Mouse (Mus musculus) hindbrain, embryonic 11.5 days (tissue): Measurements from ENCODE around the gene Trim8. TPM values are rescaled to one million over a fixed set of nuclear protein-coding genes. Genes with fewer than 3 reads are reported as not detected.

Experiments used
- ATAC-seq: fragments of 200-750 bp; cut with Nextera tagmentation; 2 replicates; pipeline ENCODE4 v1.8.0; 2017; ENCODE audit warnings: mild to moderate bottlenecking, moderate TSS enrichment, moderate library complexity; ENCODE audit not compliant: low FRiP score
- DNase-seq: peaks from one replicate; pipeline ENCODE4 v3.0.0-alpha.2; 2015; ENCODE audit warnings: low spot score
- H3K27ac ChIP-seq: fragments of 300-500 bp; sonication (generic); 2 replicates; pipeline ENCODE4 v1.5.1; 2014; ENCODE audit warnings: mild to moderate bottlenecking, low read depth, low read length
- H3K27me3 ChIP-seq: fragments of 300-500 bp; sonication (generic); 2 replicates; pipeline ENCODE4 v1.6.1; 2014; ENCODE audit warnings: mild to moderate bottlenecking, low read length, moderate library complexity, mixed read lengths; ENCODE audit not compliant: control insufficient read depth, insufficient read depth
- H3K36me3 ChIP-seq: fragments of 300-500 bp; sonication (generic); 2 replicates; pipeline ENCODE4 v1.6.1; 2014; ENCODE audit warnings: mild to moderate bottlenecking, low read length, moderate library complexity, mixed read lengths; ENCODE audit not compliant: control insufficient read depth, insufficient read depth
- H3K4me1 ChIP-seq: fragments of 300-500 bp; sonication (generic); replicated peaks from 2 replicates; pipeline ENCODE4 v1.6.1; 2014; ENCODE audit warnings: low read length, mixed read lengths; ENCODE audit not compliant: control insufficient read depth, insufficient read depth
- H3K4me2 ChIP-seq: fragments of 300-500 bp; sonication (generic); replicated peaks from 2 replicates; pipeline ENCODE4 v1.6.1; 2014; ENCODE audit warnings: mild to moderate bottlenecking, low read depth, low read length
- H3K4me3 ChIP-seq: fragments of 300-500 bp; sonication (generic); 2 replicates; pipeline ENCODE4 v1.5.1; 2014; ENCODE audit warnings: low read depth, low read length
- H3K9ac ChIP-seq: fragments of 300-500 bp; sonication (generic); 2 replicates; pipeline ENCODE4 v1.6.1; 2014; ENCODE audit warnings: low read depth, low read length
- H3K9me3 ChIP-seq: fragments of 300-500 bp; sonication (generic); 2 replicates; pipeline ENCODE4 v1.6.1; 2016; ENCODE audit warnings: low read length; ENCODE audit not compliant: control insufficient read depth
- WGBS: fragments of 180-500 bp; shearing (Covaris S2); extraction: QIAGEN DNeasy Blood & Tissue Kit; methylation state at CpG from one replicate; pipeline ENCODE4 v1.1.7; 2014; 5-methylcytosine and 5-hydroxymethylcytosine counted together
- polyA plus RNA-seq: library from polyadenylated mRNA; unstranded; fragments of >200 nt; fragmentation: Nextera tagmentation; extraction: Ambion mirVana; gene quantifications from 2 replicates; pipeline ENCODE4 v1.2.1, GENCODE M21; 2014

Gene Trim8
- polyA plus RNA-seq, 1 experiment from 2014 or later = 30.6 TPM

GRCm38 (mm10) chr19:46534542-46535098, 33.1 kb downstream of the Trim8 start:
- H3K4me2 ChIP-seq = no peak overlapping the region
- no peaks in the 10 kb centered on the region for H3K36me3 ChIP-seq
- 32% methylated on average over 6 of the region's 6 CpGs for WGBS
- H3K4me3 ChIP-seq = no peak overlapping the region
- no peak overlapping the region for H3K9ac ChIP-seq
- ATAC-seq (no peak), DNase-seq (no peak)
- H3K27me3 ChIP-seq = no peaks in the 10 kb centered on the region
- peaks cover 35% of the 10 kb centered on the region for H3K4me1 ChIP-seq
- H3K27ac ChIP-seq = peak overlapping the region; percentile 24; the same call in 1 of the 2 replicates
- H3K9me3 ChIP-seq = no peaks in the 10 kb centered on the region

DNA sequence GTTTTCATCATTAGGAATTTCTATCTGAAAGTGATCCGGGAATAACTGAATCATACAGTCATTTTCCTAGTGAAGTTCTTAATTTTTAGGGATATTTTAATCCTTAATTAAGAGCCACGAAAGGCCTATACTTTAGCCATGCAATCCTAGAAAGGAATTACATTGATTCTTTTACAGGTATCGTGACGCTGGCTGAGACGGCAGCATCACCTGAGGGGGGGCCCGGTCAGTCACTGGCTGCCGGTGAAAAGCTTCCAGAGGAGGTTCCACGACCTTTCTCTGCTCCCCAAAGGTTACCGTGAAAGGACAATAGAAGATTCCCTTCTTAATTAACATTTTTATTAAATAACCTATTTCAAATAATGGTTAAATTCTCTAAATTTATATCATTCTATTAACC, 35.9 kb downstream of the Trim8 start:
- no peak overlapping the region for H3K9ac ChIP-seq
- H3K27ac ChIP-seq = no peak overlapping the region
- no peak for DNase-seq
- 88% methylated on average over 9 of the region's 9 CpGs for WGBS
- H3K4me2 ChIP-seq = no peak overlapping the region
- no peaks in the 10 kb centered on the region for H3K27me3 ChIP-seq
- H3K9me3 ChIP-seq = no peaks in the 10 kb centered on the region
- H3K36me3 ChIP-seq = 0 out of 2 replicates have a peak, but pooled peaks cover 2% of the 10 kb centered on the region
- no peak overlapping the region for H3K4me3 ChIP-seq
- no peak for ATAC-seq
- peaks cover 14% of the 10 kb centered on the region for H3K4me1 ChIP-seq

- H3K36me3 ChIP-seq = 0 out of 2 replicates have a peak, but pooled peaks cover 2% of the 10 kb centered on the region
- no peak overlapping the region for H3K9ac ChIP-seq
- H3K4me1 ChIP-seq = peaks cover 6% of the 10 kb centered on the region
- DNase-seq (no peak), ATAC-seq (no peak)
- H3K27ac ChIP-seq = no peak overlapping the region
- H3K27me3 ChIP-seq = no peaks in the 10 kb centered on the region
- H3K4me3 ChIP-seq = no peak overlapping the region
- 84% methylated on average over 6 of the region's 6 CpGs for WGBS
- no peak overlapping the region for H3K4me2 ChIP-seq
- H3K9me3 ChIP-seq = no peaks in the 10 kb centered on the region
Measured at GRCm38 (mm10) chr19:46538213-46538612, 36.7 kb downstream of the Trim8 start.

GRCm38 (mm10) chr19:46542750-46543149, 41.2 kb downstream of the Trim8 start:
- H3K27me3 ChIP-seq = no peaks in the 10 kb centered on the region
- ATAC-seq (no peak), DNase-seq (no peak)
- 0 out of 2 replicates have a peak, but pooled peaks cover 2% of the 10 kb centered on the region for H3K36me3 ChIP-seq
- H3K9ac ChIP-seq = no peak overlapping the region
- H3K9me3 ChIP-seq = no peaks in the 10 kb centered on the region
- no peak overlapping the region for H3K4me2 ChIP-seq
- 86% methylated on average over 8 of the region's 8 CpGs for WGBS
- no peaks in the 10 kb centered on the region for H3K4me1 ChIP-seq
- H3K27ac ChIP-seq = no peak overlapping the region
- no peak overlapping the region for H3K4me3 ChIP-seq

GRCm38 (mm10) chr19:46547565-46547964, 46.1 kb downstream of the Trim8 start:
- H3K4me1 ChIP-seq = no peaks in the 10 kb centered on the region
- H3K9me3 ChIP-seq = no peaks in the 10 kb centered on the region
- no peaks in the 10 kb centered on the region for H3K27me3 ChIP-seq
- H3K4me3 ChIP-seq = no peak overlapping the region
- peaks cover 12% of the 10 kb centered on the region; the same call in 1 of the 2 replicates for H3K36me3 ChIP-seq
- DNase-seq (no peak), ATAC-seq (no peak)
- no peak overlapping the region for H3K27ac ChIP-seq
- no peak overlapping the region for H3K4me2 ChIP-seq
- no peak overlapping the region for H3K9ac ChIP-seq
- 80% methylated on average over 6 of the region's 6 CpGs for WGBS

DNA sequence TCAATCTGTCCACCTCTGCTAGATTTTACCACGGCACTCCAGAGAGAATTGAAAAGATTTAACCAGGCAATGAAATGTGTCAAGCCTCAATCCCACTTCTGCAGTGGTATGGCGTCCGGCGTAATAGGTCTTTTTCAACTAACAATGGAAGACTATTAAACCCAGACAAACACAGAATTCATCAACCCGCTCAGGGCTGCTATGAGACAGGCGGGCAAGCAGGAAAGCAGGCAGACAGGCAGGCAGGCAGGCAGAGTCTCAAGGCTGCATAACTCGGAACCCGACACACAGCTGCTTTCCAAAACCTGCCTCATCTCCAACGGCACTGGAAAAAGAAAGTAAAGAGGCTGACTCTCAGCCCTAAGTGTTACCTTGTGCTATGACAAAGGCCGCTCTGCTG, 46.6 kb downstream of the Trim8 start:
- no peak for DNase-seq
- ATAC-seq = no peak
- 70% methylated on average over 10 of the region's 10 CpGs for WGBS
- Histone ChIP-seq H3K27ac (peak overlapping the region; percentile 51), H3K9ac (no peak overlapping the region), H3K9me3 (no peaks in the 10 kb centered on the region), H3K36me3 (peaks cover 12% of the 10 kb centered on the region; the same call in 1 of the 2 replicates), H3K4me2 (no peak overlapping the region), H3K4me3 (no peak overlapping the region), H3K27me3 (no peaks in the 10 kb centered on the region), H3K4me1 (no peaks in the 10 kb centered on the region)

DNA sequence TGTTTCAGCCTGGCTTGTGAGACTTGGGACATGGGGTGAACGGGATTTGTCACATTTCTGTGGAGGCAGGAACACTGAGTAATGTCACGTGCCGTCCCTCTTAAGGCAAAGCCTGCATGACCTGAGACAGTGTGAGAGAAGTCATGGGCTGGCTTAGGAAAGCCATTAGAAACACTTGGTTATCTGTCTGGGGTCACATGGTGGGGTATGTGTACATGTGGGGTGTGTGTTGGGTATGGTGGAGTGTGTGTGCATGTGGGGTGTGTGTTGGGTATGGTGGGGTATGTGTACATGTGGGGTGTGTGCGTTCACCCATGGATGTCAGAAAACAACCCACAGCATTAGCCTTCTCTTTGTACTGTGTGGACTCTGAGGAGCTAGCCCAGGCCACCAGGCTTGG, 48.9 kb downstream of the Trim8 start:
- WGBS = 95% methylated on average over 4 of the region's 4 CpGs
- peaks cover 12% of the 10 kb centered on the region; the same call in 1 of the 2 replicates for H3K36me3 ChIP-seq

GRCm38 (mm10) chr19:46552496-46552895, 51.0 kb downstream of the Trim8 start:
- Histone ChIP-seq H3K4me3 (no peak overlapping the region), H3K4me1 (no peaks in the 10 kb centered on the region), H3K27ac (no peak overlapping the region), H3K9me3 (no peaks in the 10 kb centered on the region), H3K9ac (no peak overlapping the region), H3K27me3 (no peaks in the 10 kb centered on the region), H3K36me3 (peaks cover 16% of the 10 kb centered on the region; the same call in 1 of the 2 replicates), H3K4me2 (no peak overlapping the region)
- ATAC-seq (no peak), DNase-seq (no peak)
- 83% methylated on average over 3 of the region's 4 CpGs for WGBS

More for the DNA sequence above, 48.9 kb downstream of the Trim8 start:
- Histone ChIP-seq H3K9me3 (no peaks in the 10 kb centered on the region), H3K4me3 (no peak overlapping the region), H3K4me2 (no peak overlapping the region), H3K27me3 (no peaks in the 10 kb centered on the region), H3K4me1 (no peaks in the 10 kb centered on the region), H3K27ac (no peak overlapping the region), H3K9ac (no peak overlapping the region)
- ATAC-seq (no peak), DNase-seq (no peak)

- 87% methylated on average over 11 of the region's 11 CpGs for WGBS
- H3K36me3 ChIP-seq = peaks cover 16% of the 10 kb centered on the region; the same call in 1 of the 2 replicates
- no peak for ATAC-seq
Measured at GRCm38 (mm10) chr19:46553541-46553955, 52.0 kb downstream of the Trim8 start.

More at GRCm38 (mm10) chr19:46553541-46553955, 52.0 kb downstream of the Trim8 start:
- Histone ChIP-seq H3K9me3 (no peaks in the 10 kb centered on the region), H3K4me1 (no peaks in the 10 kb centered on the region), H3K9ac (no peak overlapping the region), H3K4me3 (no peak overlapping the region), H3K4me2 (no peak overlapping the region), H3K27ac (no peak overlapping the region), H3K27me3 (no peaks in the 10 kb centered on the region)
- DNase-seq = no peak
